Mouse (Mus musculus): ENCODE data around the gene Slc1a5. TPM values are rescaled to one million over a fixed set of nuclear protein-coding genes. Genes with fewer than 3 reads are reported as not detected.

Slc1a5 gene
- total RNA-seq, 2 experiments from 2014 or later = 15.2 to 18.6 TPM

DNA sequence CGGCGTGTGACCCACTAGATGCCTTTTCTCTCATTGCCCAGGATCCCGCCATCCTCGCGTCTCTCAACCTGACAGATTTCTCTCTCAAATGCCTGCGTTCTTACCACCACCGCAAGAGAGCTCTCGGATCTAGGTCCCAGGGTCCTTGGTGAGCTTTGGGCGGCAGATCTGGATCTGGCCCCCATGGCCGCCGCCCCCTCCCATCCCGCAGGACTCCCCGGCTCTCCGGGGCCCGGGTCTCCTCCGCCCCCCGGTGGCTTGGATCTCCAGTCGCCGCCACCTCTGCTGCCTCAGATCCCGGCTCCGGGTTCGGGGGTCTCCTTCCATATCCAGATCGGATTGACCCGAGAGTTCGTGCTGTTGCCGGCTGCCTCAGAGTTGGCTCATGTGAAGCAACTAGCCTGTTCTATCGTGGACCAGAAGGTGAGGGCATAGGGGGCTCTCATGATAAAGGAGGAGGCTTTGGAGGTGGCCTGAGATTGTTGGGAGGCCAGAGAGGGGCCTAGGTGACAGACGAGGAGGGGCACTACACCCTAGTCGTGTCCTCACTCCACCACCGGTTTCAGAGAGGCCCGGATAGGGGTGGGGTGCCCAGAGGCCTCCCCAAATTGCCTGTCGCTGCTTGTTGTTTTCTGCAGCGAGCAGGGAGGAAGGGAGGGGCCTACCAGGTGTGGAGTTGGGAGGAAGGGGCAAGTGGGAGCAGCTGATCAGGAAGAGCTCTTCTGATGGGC is 62.5 kb downstream of the Slc1a5 start:
- intact Hi-C loops (cut with DNase I) = no loop called here
- peak in 1 of 2 experiments; percentile 38 for DNase-seq

DNA sequence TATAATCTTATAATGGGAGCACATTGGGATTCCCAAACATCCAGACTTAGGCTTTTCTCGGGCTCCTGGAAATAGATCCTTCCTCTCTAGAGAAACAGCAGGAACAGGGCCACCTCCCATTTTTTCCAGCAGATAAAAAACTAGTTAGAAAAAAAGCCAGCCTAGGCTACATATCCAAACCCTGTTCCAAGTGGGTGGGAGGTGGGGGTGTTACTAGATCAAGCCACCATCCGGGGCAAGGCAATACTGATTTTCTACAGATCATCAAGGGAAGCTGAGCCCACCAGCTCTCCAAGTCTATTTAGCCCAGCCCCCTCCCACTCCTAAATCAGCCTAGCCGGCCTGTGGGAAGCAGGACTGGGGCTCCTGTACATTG is 63.5 kb downstream of the Slc1a5 start:
- intact Hi-C loops (cut with DNase I) = no loop called here

DNA sequence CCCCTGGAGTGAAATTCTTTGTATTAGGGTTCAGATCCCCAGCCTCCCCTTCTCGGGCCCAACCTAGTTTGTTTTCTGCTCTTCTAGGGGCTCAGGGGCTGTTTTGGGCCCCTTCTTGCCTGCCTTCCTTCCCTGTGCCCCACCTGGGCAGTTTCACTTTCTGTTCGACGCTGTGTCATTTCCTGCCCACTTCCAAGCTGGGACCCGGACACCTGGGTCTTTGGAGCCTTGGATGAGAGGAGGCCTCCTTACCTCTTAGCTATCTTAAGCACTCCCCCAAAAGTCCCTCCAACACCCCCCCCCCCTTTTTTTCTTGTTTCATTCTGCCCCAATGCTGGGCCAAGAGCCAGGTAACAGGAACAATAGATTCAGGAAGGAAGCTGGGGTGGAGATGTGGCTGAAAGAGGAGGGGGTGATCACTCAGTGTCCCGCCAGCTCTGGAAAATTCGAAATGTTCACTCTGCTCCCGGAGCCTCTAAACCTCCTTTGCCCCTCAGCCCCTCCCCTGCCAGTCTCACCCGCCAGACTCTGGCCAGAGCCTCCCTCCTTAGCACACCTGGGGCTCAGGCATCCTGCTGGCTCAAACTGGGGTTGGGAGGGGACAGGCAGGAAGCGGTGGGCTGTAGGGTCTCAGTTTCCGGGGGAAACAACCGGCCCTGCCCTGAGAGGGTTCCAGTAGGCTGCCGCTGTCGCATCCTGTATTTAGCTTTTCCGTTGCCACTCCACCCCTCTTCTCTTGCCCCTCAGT is 64.1 kb downstream of the Slc1a5 start:
- no peak for DNase-seq
- intact Hi-C loops (cut with DNase I) = no loop called here

More for the DNA sequence above, 63.5 kb downstream of the Slc1a5 start:
- no peak for DNase-seq

DNA sequence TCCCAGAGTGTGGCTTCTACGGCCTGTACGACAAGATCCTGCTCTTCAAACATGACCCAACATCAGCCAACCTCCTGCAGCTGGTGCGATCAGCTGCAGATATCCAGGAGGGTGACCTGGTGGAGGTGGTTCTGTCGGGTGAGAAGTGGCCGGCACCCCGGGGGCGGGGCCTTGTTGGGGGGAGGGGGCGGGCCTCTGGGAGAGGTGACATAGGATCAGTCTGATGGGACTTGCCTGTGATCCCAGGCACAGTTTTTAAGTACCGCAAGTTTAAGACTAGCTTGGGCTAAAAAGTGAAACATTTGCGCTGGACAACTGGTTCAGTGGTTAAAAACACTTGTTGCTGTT is 64.7 kb downstream of the Slc1a5 start:
- DNase-seq = no peak
- intact Hi-C loops (cut with DNase I) = no loop called here

DNA sequence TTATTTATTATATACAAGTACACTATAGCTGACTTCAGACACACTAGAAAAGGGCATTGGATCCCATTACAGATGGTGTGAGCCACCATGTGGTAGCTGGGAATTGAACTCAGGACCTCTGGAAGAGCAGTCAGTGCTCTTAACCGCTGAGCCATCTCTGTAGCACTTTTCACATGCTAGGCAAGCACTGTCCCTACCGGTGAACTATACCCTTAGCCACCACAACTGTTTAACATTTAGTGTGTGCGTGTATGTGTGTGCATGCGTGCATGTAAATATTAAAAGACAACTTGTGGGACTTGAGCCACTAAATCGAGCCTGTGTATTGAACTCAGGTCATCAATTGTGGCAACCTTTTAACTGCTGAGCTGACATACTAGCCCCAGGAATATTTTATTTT is 65.6 kb downstream of the Slc1a5 start:
- intact Hi-C loops (cut with DNase I) = no loop called here
- no peak for DNase-seq

DNA sequence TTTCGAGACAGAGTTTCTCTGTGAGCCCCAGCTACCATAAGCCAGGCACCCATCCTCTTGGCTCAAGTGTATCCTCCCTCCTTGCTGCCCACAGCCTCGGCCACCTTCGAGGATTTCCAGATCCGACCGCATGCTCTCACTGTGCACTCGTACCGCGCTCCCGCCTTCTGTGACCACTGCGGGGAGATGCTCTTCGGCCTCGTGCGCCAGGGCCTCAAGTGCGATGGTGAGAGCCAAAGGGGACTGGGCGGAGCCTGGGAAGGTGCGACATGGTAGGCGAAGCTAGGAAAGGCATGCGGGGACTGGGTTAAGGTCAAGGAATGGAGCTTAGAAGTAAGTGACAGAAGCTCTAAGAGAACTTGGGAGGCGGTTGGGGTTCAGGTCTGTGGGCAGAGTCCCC is 66.4 kb downstream of the Slc1a5 start:
- intact Hi-C loops (cut with DNase I) = no loop called here
- no peak for DNase-seq

Other genes with a start within 250 kb of the Slc1a5 start
- 10 to 100 TPM; 16.1 to 16.3 TPM for gene Arhgap35, start 166.3 kb upstream of the Slc1a5 start, total RNA-seq (2021)
- gene Ceacam15, start 105.6 kb upstream of the Slc1a5 start, total RNA-seq (2021) = not detected
- not detected for gene Ceacam9, start 59.4 kb upstream of the Slc1a5 start, total RNA-seq (2021)
- 10 to 100 TPM; 48.5 to 50.9 TPM for gene Ap2s1, start 42.9 kb upstream of the Slc1a5 start, total RNA-seq (2021)
- gene Strn4, start 34.5 kb downstream of the Slc1a5 start, total RNA-seq (2021) = 10 to 100 TPM; 13.9 to 14.7 TPM
- gene Fkrp, start 35.4 kb downstream of the Slc1a5 start, total RNA-seq (2021) = 10 to 100 TPM; 45.3 to 50.1 TPM
- 1 to 10 TPM; 5.1 to 6.5 TPM for gene Prkd2, start 61.6 kb downstream of the Slc1a5 start, total RNA-seq (2021)
- gene Dact3, start 94.0 kb downstream of the Slc1a5 start, total RNA-seq (2021) = 1 to 10 TPM; 2.0 TPM
- gene Gng8, start 110.4 kb downstream of the Slc1a5 start, total RNA-seq (2021) = under 1 TPM in 1 of 2 experiments, not detected in 1; 0.54 TPM
- 1 to 10 TPM; 1.1 to 1.2 TPM for gene Ptgir, start 125.2 kb downstream of the Slc1a5 start, total RNA-seq (2021)
- gene Calm3, start 142.8 kb downstream of the Slc1a5 start, total RNA-seq (2021) = 100 to 1,000 TPM; 297 to 327 TPM
- 1 to 10 TPM; 1.5 to 2.2 TPM for gene Pnmal2, start 163.3 kb downstream of the Slc1a5 start, total RNA-seq (2021)
- not detected for gene Pnmal1, start 178.3 kb downstream of the Slc1a5 start, total RNA-seq (2021)
- not detected for gene Gm42372, start 201.7 kb downstream of the Slc1a5 start, total RNA-seq (2021)
- gene Ccdc8, start 211.4 kb downstream of the Slc1a5 start, total RNA-seq (2021) = 1 to 10 TPM; 1.6 to 2.1 TPM
- gene Ppp5c, start 246.6 kb downstream of the Slc1a5 start, total RNA-seq (2021) = 10 to 100 TPM; 62.4 to 62.7 TPM

Data from gastrocnemius, postnatal 36 days (tissue).